In genomic region chr5:118483532-118483931, GRCm38 (mm10) we compare ENCODE assay signal across 1 mouse cellular context.
TF ChIP-seq lines count a peak whose summit lies in the region.

No protein-coding gene starts in this region.

TF ChIP-seq in MEL, 35 proteins besides CTCF, POLR2A, EP300 and RAD21 (continued from another document):
- TF ChIP-seq ZC3H11A (IDR thresholded peaks at IDR 0.05; ENCODE audit: low read depth, low read length) (peak; percentile 25), ETS1 (IDR thresholded peaks at IDR 0.05; ENCODE audit: low read depth, low read length) (peak; percentile 93), POLR2AphosphoS5 (IDR thresholded peaks at IDR 0.05; ENCODE audit: borderline replicate concordance, low read depth, low read length) (no peak), USF2 (IDR thresholded peaks at IDR 0.05; ENCODE audit: borderline replicate concordance in 1 of 2, insufficient read depth in 1 of 2, low read depth in 1 of 2, low read length in 2 of 2) (no peak), RCOR1 (IDR thresholded peaks at IDR 0.05; ENCODE audit: low read depth, low read length) (peak; percentile 78), MXI1 (IDR thresholded peaks at IDR 0.05; ENCODE audit: low read depth, low read length) (peak; percentile 64; the same call in 1 of the 2 replicates), ZMIZ1 (IDR thresholded peaks at IDR 0.05; ENCODE audit: low read depth, low read length) (0 out of 2 replicates have a peak, but pooled peaks have one; percentile 45), SMC3 (IDR thresholded peaks at IDR 0.05; ENCODE audit: low read depth, low read length) (no peak), TAL1 (IDR thresholded peaks at IDR 0.05; ENCODE audit: low read length) (peak; percentile 87), GATA1 (IDR thresholded peaks at IDR 0.05; ENCODE audit: low read depth, low read length) (peak; percentile 90), ELF1 (IDR thresholded peaks at IDR 0.05; ENCODE audit: low read depth, low read length) (no peak), MYB (IDR thresholded peaks at IDR 0.05; ENCODE audit: low read depth, low read length) (0 out of 2 replicates have a peak, but pooled peaks have one; percentile 28), POLR2AphosphoS2 (IDR thresholded peaks at IDR 0.05; ENCODE audit: low read length) (peak; percentile 28; the same call in 1 of the 2 replicates), MYC (IDR thresholded peaks at IDR 0.05; ENCODE audit: low read depth, low read length) (peak; percentile 70; the same call in 1 of the 2 replicates)
